Mouse (Mus musculus) ovary, adult 10 weeks (tissue): ENCODE measurements around the gene Hormad1. TPM values are rescaled to one million over a fixed set of nuclear protein-coding genes. Genes with fewer than 3 reads are reported as not detected.

ENCODE experiments used
- polyA plus RNA-seq: library from polyadenylated mRNA; stranded (reverse); fragments of 350-450 nt; fragmentation: Illumina TruSeq; extraction: RNeasy Lipid Tissue Mini Kit (QIAGEN cat#74804); gene quantifications from one replicate; pipeline ENCODE4 v1.2.3, GENCODE M21; 2014

Hormad1 gene
- polyA plus RNA-seq = not detected

GRCm38 (mm10) chr3:95559437-95559836, at the start of gene Hormad1:
TSS of gene Hormad1 (plus strand) at chr3:95559677.

GRCm38 (mm10) chr3:95526622-95527211, 32.8 kb upstream of the Hormad1 start, which contains the start of gene Ctss:
TSS of gene Ctss (plus strand) at chr3:95526786.

GRCm38 (mm10) chr3:95588604-95589086, 29.2 kb downstream of the Hormad1 start, which contains the start of gene Golph3l:
TSS of gene Golph3l (plus strand) at chr3:95588934.

GRCm38 (mm10) chr3:95624628-95625503, 65.4 kb downstream of the Hormad1 start, which contains the start of gene Ensa:
TSS of gene Ensa (plus strand) at chr3:95624993.

Other genes with a start within 250 kb of the Hormad1 start
- 104 TPM for gene Cers2, start 244.9 kb upstream of the Hormad1 start, polyA plus RNA-seq
- 28.5 TPM for gene Setdb1, start 202.5 kb upstream of the Hormad1 start, polyA plus RNA-seq
- gene 4930558C23Rik, start 156.8 kb upstream of the Hormad1 start, polyA plus RNA-seq = not detected
- gene Arnt, start 125.3 kb upstream of the Hormad1 start, polyA plus RNA-seq = 79.1 TPM
- 8.8 TPM for gene Ctsk, start 60.4 kb upstream of the Hormad1 start, polyA plus RNA-seq
- 290 TPM for gene Ctss, start 32.9 kb upstream of the Hormad1 start, polyA plus RNA-seq
- 138 TPM for gene Golph3l, start 29.3 kb downstream of the Hormad1 start, polyA plus RNA-seq
- 38.7 TPM for gene Ensa, start 65.3 kb downstream of the Hormad1 start, polyA plus RNA-seq
- 288 TPM for gene Mcl1, start 99.1 kb downstream of the Hormad1 start, polyA plus RNA-seq
- gene Adamtsl4, start 128.2 kb downstream of the Hormad1 start, polyA plus RNA-seq = 0.51 TPM
- gene Ecm1, start 179.9 kb downstream of the Hormad1 start, polyA plus RNA-seq = 5.2 TPM
- 10.5 TPM for gene Tars2, start 200.5 kb downstream of the Hormad1 start, polyA plus RNA-seq